Mouse (Mus musculus) large intestine, adult 2 months (tissue): ENCODE results near the gene Vat1. TPM values are rescaled to one million over a fixed set of nuclear protein-coding genes. Genes with fewer than 3 reads are reported as not detected.
"Not testable (repeated sequence)": the region's sequence is repeated elsewhere in the genome, so short reads cannot be mapped to it uniquely, and the experiment has no call there.

Source experiments
- DNase-seq: peaks from one replicate; pipeline ENCODE4 v3.0.0-alpha.2; 2012; ENCODE audit warnings: low read depth, low spot score
- WGBS: fragments of 180-500 bp; shearing (Covaris S2); methylation state at CpG from one replicate; pipeline ENCODE4 v1.1.7; 2018; 5-methylcytosine and 5-hydroxymethylcytosine counted together
- polyA plus RNA-seq: library from polyadenylated mRNA; depleted of rRNA; stranded (reverse); fragments of >200 nt; gene quantifications from 2 replicates; pipeline ENCODE4 v1.2.3, GENCODE M21; 2012

Gene Vat1
- polyA plus RNA-seq, 1 experiment = 90.6 TPM

- DNase-seq = no peak
- WGBS = 59% methylated on average over 5 of the region's 5 CpGs
Observed at GRCm38 (mm10) chr11:101447786-101448185, 18.2 kb downstream of the Vat1 start.

- 86% methylated on average over 8 of the region's 8 CpGs for WGBS
- not testable (repeated sequence) for DNase-seq
Observed at GRCm38 (mm10) chr11:101446860-101447259, 19.2 kb downstream of the Vat1 start.

GRCm38 (mm10) chr11:101446319-101446718 is 19.7 kb downstream of the Vat1 start:
- WGBS = 86% methylated on average over 1 of the region's 1 CpGs
- no peak for DNase-seq

GRCm38 (mm10) chr11:101442760-101443159 is 23.3 kb downstream of the Vat1 start:
- WGBS = under 1% methylated on average over 14 of the region's 14 CpGs
- no peak for DNase-seq

- WGBS = under 1% methylated on average over 42 of the region's 42 CpGs
Observed at GRCm38 (mm10) chr11:101442127-101442693, 23.8 kb downstream of the Vat1 start, which contains the start of gene Rpl27. TSS of gene Rpl27 (plus strand) at chr11:101442298.

GRCm38 (mm10) chr11:101441450-101442126 is 24.4 kb downstream of the Vat1 start:
- 31% methylated on average over 14 of the region's 15 CpGs for WGBS
- not testable (repeated sequence) for DNase-seq

More at GRCm38 (mm10) chr11:101442127-101442693, 23.8 kb downstream of the Vat1 start, which contains the start of gene Rpl27:
- DNase-seq = peak; percentile 98

GRCm38 (mm10) chr11:101438006-101438405 is 28.0 kb downstream of the Vat1 start:
- DNase-seq = not testable (repeated sequence)
- WGBS = 64% methylated on average over 3 of the region's 3 CpGs

- 83% methylated on average over 4 of the region's 4 CpGs for WGBS
- DNase-seq = no peak
Observed at GRCm38 (mm10) chr11:101436916-101437315, 29.1 kb downstream of the Vat1 start.

- DNase-seq = no peak
- WGBS = 79% methylated on average over 4 of the region's 4 CpGs
Observed at GRCm38 (mm10) chr11:101435831-101436230, 30.2 kb downstream of the Vat1 start.

- WGBS = 82% methylated on average over 13 of the region's 13 CpGs
- no peak for DNase-seq
Observed at GRCm38 (mm10) chr11:101433396-101433795, 32.6 kb downstream of the Vat1 start.

- 92% methylated on average over 9 of the region's 9 CpGs for WGBS
- no peak for DNase-seq
Observed at GRCm38 (mm10) chr11:101431327-101431726, 34.7 kb downstream of the Vat1 start.

- no peak for DNase-seq
- WGBS = 28% methylated on average over 8 of the region's 8 CpGs
Observed at GRCm38 (mm10) chr11:101426165-101426564, 39.9 kb downstream of the Vat1 start.

- WGBS = under 1% methylated on average over 80 of the region's 81 CpGs
Observed at GRCm38 (mm10) chr11:101424925-101425813, 40.9 kb downstream of the Vat1 start, which contains the start of the genes Rundc1 and Ptges3l. TSS of gene Rundc1 (plus strand) at chr11:101425085. TSS of gene Ptges3l (minus strand) at chr11:101425333.

GRCm38 (mm10) chr11:101424105-101424851 is 41.8 kb downstream of the Vat1 start, which contains the start of gene Gm27029:
TSS of gene Gm27029 (minus strand) at chr11:101424796.
- DNase-seq = no peak
- WGBS = 4% methylated on average over 23 of the region's 23 CpGs

More at GRCm38 (mm10) chr11:101424925-101425813, 40.9 kb downstream of the Vat1 start, which contains the start of the genes Rundc1 and Ptges3l:
- peak; percentile 96 for DNase-seq

- 86% methylated on average over 5 of the region's 5 CpGs for WGBS
- no peak for DNase-seq
Observed at GRCm38 (mm10) chr11:101420148-101420547, 45.9 kb downstream of the Vat1 start.

GRCm38 (mm10) chr11:101419610-101420009 is 46.4 kb downstream of the Vat1 start:
- DNase-seq = no peak
- WGBS = 65% methylated on average over 3 of the region's 3 CpGs

- 66% methylated on average over 6 of the region's 6 CpGs for WGBS
- no peak for DNase-seq
Observed at GRCm38 (mm10) chr11:101418991-101419390, 47.0 kb downstream of the Vat1 start.

- DNase-seq = peak; percentile 53
- under 1% methylated on average over 45 of the region's 45 CpGs for WGBS
Observed at GRCm38 (mm10) chr11:101417101-101417855, 48.8 kb downstream of the Vat1 start, which contains the start of gene Aarsd1. TSS of gene Aarsd1 (minus strand) at chr11:101417615.
